Mouse (Mus musculus) liver, postnatal 0 days (tissue): ENCODE measurements at regions not wholly inside any gene's neighbourhood (a gene's known extent, or its start where the extent isn't known, plus 50 kb on each side); places are given as distances from the start of the nearest gene placed in this dataset.

Experiments
- ATAC-seq: fragments of 200-750 bp; cut with Nextera tagmentation; 2 replicates; pipeline ENCODE4 v1.8.0; 2017; ENCODE audit warnings: mild to moderate bottlenecking, moderate library complexity
- DNase-seq: peaks from one replicate; pipeline ENCODE4 v3.0.0-alpha.2; 2016
- H3K27ac ChIP-seq: fragments of 300-500 bp; sonication (generic); 2 replicates; pipeline ENCODE4 v1.5.1; 2014; ENCODE audit warnings: antibody characterized with exemption, moderate library complexity, mild to moderate bottlenecking, low read depth
- H3K27me3 ChIP-seq: fragments of 300-500 bp; sonication (generic); 2 replicates; pipeline ENCODE4 v1.6.1; 2014; ENCODE audit warnings: low read length, control low read depth, mixed read lengths; ENCODE audit not compliant: insufficient read depth
- H3K36me3 ChIP-seq: fragments of 300-500 bp; sonication (generic); replicated peaks from 2 replicates; pipeline ENCODE4 v1.6.1; 2014; ENCODE audit warnings: mild to moderate bottlenecking, control low read depth, low read length, moderate library complexity, mixed read lengths; ENCODE audit not compliant: insufficient read depth
- H3K4me1 ChIP-seq: fragments of 300-500 bp; sonication (generic); 2 replicates; pipeline ENCODE4 v1.6.1; 2014; ENCODE audit warnings: antibody characterized with exemption, mild to moderate bottlenecking, control low read depth; ENCODE audit not compliant: insufficient read depth
- H3K4me2 ChIP-seq: fragments of 300-500 bp; sonication (generic); 2 replicates; pipeline ENCODE4 v1.6.1; 2014; ENCODE audit warnings: low read depth, mild to moderate bottlenecking, low read length, moderate library complexity, mixed read lengths
- H3K4me3 ChIP-seq: fragments of 300-500 bp; sonication (generic); 2 replicates; pipeline ENCODE4 v1.5.1; 2014; ENCODE audit warnings: low read depth, low read length
- H3K9ac ChIP-seq: fragments of 300-500 bp; sonication (generic); replicated peaks from 2 replicates; pipeline ENCODE4 v1.6.1; 2014; ENCODE audit warnings: mild to moderate bottlenecking, moderate library complexity
- H3K9me3 ChIP-seq: fragments of 300-500 bp; sonication (generic); 2 replicates; pipeline ENCODE4 v1.6.1; 2016; ENCODE audit warnings: mild to moderate bottlenecking, control low read depth, low read length, mixed read lengths
- CTCF ChIP-seq: sonication (generic); IDR thresholded peaks from 2 replicates; pipeline ENCODE4 v1.5.1; 2016; ENCODE audit warnings: antibody characterized with exemption, low read depth
- EP300 ChIP-seq: IDR thresholded peaks from 2 replicates; pipeline ENCODE4 v1.6.1; 2016; ENCODE audit warnings: antibody characterized with exemption, low read depth, mild to moderate bottlenecking
- WGBS: fragments of 180-500 bp; shearing (Covaris S2); extraction: QIAGEN DNeasy Blood & Tissue Kit; methylation state at CpG from one replicate; pipeline ENCODE4 v1.1.7; 2014; ENCODE audit not compliant: insufficient replicate concordance; 5-methylcytosine and 5-hydroxymethylcytosine counted together

GRCm38 (mm10) chr17:85776876-85777275 is 88.8 kb upstream of the Six2 start:
- Histone ChIP-seq H3K27ac (no peak overlapping the region), H3K27me3 (0 out of 2 replicates have a peak, but pooled peaks cover 3% of the 10 kb centered on the region), H3K4me3 (no peak overlapping the region), H3K36me3 (no peaks in the 10 kb centered on the region), H3K4me2 (no peak overlapping the region), H3K9me3 (no peaks in the 10 kb centered on the region), H3K9ac (no peak overlapping the region), H3K4me1 (no peaks in the 10 kb centered on the region)
- TF ChIP-seq CTCF: no peak
- TF ChIP-seq EP300: no peak
- WGBS: 64% methylated on average over 3 of the region's 3 CpGs
- no peak for ATAC-seq
- DNase-seq: no peak

GRCm38 (mm10) chr17:85768341-85768740 is 80.3 kb upstream of the Six2 start:
- Histone ChIP-seq H3K4me3 (no peak overlapping the region), H3K9me3 (no peaks in the 10 kb centered on the region), H3K9ac (no peak overlapping the region), H3K27ac (no peak overlapping the region), H3K4me2 (no peak overlapping the region), H3K4me1 (no peaks in the 10 kb centered on the region), H3K36me3 (no peaks in the 10 kb centered on the region), H3K27me3 (no peaks in the 10 kb centered on the region)
- WGBS: 77% methylated on average over 10 of the region's 10 CpGs
- ATAC-seq (no peak), DNase-seq (no peak)
- TF ChIP-seq CTCF: no peak
- no peak for TF ChIP-seq EP300

- 66% methylated on average over 15 of the region's 15 CpGs for WGBS
- Histone ChIP-seq H3K4me3 (no peak overlapping the region), H3K9me3 (no peaks in the 10 kb centered on the region), H3K4me2 (no peak overlapping the region), H3K9ac (no peak overlapping the region), H3K27me3 (no peaks in the 10 kb centered on the region), H3K4me1 (no peaks in the 10 kb centered on the region), H3K27ac (no peak overlapping the region), H3K36me3 (no peaks in the 10 kb centered on the region)
- DNase-seq (no peak), ATAC-seq (no peak)
- TF ChIP-seq EP300: no peak
- TF ChIP-seq CTCF: no peak
Measured at GRCm38 (mm10) chr17:85767201-85767862, 79.3 kb upstream of the Six2 start.

- DNase-seq: no peak
- Histone ChIP-seq H3K4me2 (no peak overlapping the region), H3K27ac (no peak overlapping the region), H3K9ac (no peak overlapping the region), H3K27me3 (no peaks in the 10 kb centered on the region), H3K9me3 (no peaks in the 10 kb centered on the region), H3K36me3 (no peaks in the 10 kb centered on the region), H3K4me1 (no peaks in the 10 kb centered on the region), H3K4me3 (no peak overlapping the region)
- WGBS: 31% methylated on average over 5 of the region's 5 CpGs
- no peak for TF ChIP-seq EP300
- no peak for TF ChIP-seq CTCF
- no peak for ATAC-seq
Measured at GRCm38 (mm10) chr17:85766556-85766955, 78.5 kb upstream of the Six2 start.

GRCm38 (mm10) chr17:85758581-85759098 is 70.6 kb upstream of the Six2 start:
- Histone ChIP-seq H3K27ac (no peak overlapping the region), H3K4me2 (no peak overlapping the region), H3K9me3 (no peaks in the 10 kb centered on the region), H3K27me3 (no peaks in the 10 kb centered on the region), H3K4me1 (no peaks in the 10 kb centered on the region), H3K4me3 (no peak overlapping the region), H3K9ac (no peak overlapping the region), H3K36me3 (no peaks in the 10 kb centered on the region)
- DNase-seq: no peak
- 65% methylated on average over 9 of the region's 9 CpGs for WGBS
- ATAC-seq: no peak
- TF ChIP-seq CTCF (no peak), EP300 (no peak)

GRCm38 (mm10) chr17:85757647-85758046 is 69.6 kb upstream of the Six2 start:
- DNase-seq (no peak), ATAC-seq (no peak)
- Histone ChIP-seq H3K9me3 (no peaks in the 10 kb centered on the region), H3K36me3 (no peaks in the 10 kb centered on the region), H3K4me2 (no peak overlapping the region), H3K27me3 (no peaks in the 10 kb centered on the region), H3K4me1 (no peaks in the 10 kb centered on the region), H3K4me3 (no peak overlapping the region), H3K9ac (no peak overlapping the region), H3K27ac (no peak overlapping the region)
- no peak for TF ChIP-seq CTCF
- no peak for TF ChIP-seq EP300
- 77% methylated on average over 1 of the region's 1 CpGs for WGBS

- Histone ChIP-seq H3K9me3 (no peaks in the 10 kb centered on the region), H3K4me2 (no peak overlapping the region), H3K4me3 (no peak overlapping the region), H3K9ac (no peak overlapping the region), H3K27me3 (no peaks in the 10 kb centered on the region), H3K27ac (no peak overlapping the region), H3K4me1 (no peaks in the 10 kb centered on the region), H3K36me3 (no peaks in the 10 kb centered on the region)
- WGBS: 53% methylated on average over 2 of the region's 2 CpGs
- DNase-seq (no peak), ATAC-seq (no peak)
- TF ChIP-seq CTCF: no peak
- TF ChIP-seq EP300: no peak
Measured at GRCm38 (mm10) chr17:85755557-85755956, 67.5 kb upstream of the Six2 start.
